ENCODE assay signal across 16 mouse cellular contexts in the genomic region with DNA sequence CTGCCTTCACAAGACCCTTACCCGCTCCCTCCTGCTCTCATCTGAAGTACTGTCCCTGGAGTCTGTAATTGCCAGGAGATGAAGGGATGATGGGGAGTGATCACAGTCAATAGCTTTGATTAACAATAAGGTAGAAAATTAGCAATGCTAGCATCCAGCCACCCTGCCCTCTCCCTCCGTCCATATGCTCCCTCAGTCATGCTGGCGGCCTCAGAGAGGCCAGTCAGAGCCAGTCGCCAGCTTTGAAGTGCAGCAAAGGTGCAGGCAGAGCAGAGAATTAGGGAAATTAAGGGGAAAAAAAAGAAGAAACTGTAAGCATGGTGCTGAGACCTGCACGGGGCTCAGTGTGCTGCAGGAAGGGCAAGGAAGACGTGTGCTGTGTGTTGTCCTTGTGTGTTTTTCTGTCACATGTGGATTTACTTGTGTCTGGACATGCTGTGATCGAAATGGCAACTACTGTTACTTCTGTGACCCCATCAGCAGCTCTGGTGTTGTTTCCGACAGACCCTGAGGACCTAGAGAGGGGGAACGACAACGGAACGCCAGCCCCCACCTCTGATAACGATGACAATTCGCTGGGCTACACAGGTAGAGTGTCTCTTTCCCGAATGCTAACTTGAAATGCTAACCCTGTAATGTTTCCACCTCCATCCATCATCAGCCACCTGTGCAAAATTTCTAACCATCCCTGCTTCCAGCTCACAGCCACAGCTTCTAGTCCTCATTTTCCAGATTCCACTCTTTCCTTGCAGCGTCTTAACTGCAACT.
DNase-seq lines count a peak whose midpoint lies in the region; ATAC-seq and TF ChIP-seq lines count a peak whose summit lies in the region.
"Had no signal": no experiment of that assay in that cellular context is flagged by ENCODE, and none has a peak within 500 bp of the region (broad histone marks: within the 10 kb centered on the region; RNA-seq: fewer than 3 reads in every experiment).

No protein-coding gene starts in this region.

- DNase-seq in forebrain, embryonic 10.5 days (ENCODE audit: extremely low spot score, low spot score), result no peak
- DNase-seq in forebrain, postnatal 0 days, result no peak
- no peak for DNase-seq in neural tube, embryonic 11.5 days (ENCODE audit: low spot score)
- DNase-seq in neural tube, embryonic 10.5 days (ENCODE audit: extremely low spot score, low spot score), result no peak
- DNase-seq in ovary, postnatal 10 days (ENCODE audit: low spot score), result no peak
- DNase-seq in adrenal gland, postnatal 4 days (ENCODE audit: low spot score in 2 of 2), result no peak
- no peak for DNase-seq in adipocyte (ENCODE audit: low spot score)
- DNase-seq: cerebellum, adult 9-11 months; gastrocnemius, adult 2 months; kidney, adult 18-20 months; kidney, postnatal 4 days; lung, adult 18-20 months; thymus, postnatal 36 days had no signal

- H3K4me2 ChIP-seq in forebrain, postnatal 0 days (ENCODE audit: low read depth), result no peak overlapping the region
- peak overlapping the region; percentile 19; the same call in 1 of the 2 replicates for H3K4me2 ChIP-seq in neural tube, embryonic 11.5 days (ENCODE audit: low read depth)
- H3K4me2 ChIP-seq in midbrain, embryonic 12.5 days (replicated peaks), result peak overlapping the region; percentile 36

- H3K9ac ChIP-seq in forebrain, postnatal 0 days, result no peak overlapping the region
- peak overlapping the region; percentile 18; the same call in 1 of the 2 replicates for H3K9ac ChIP-seq in neural tube, embryonic 11.5 days (ENCODE audit: low read length)
- H3K9ac ChIP-seq in midbrain, embryonic 12.5 days (replicated peaks), result peak overlapping the region; percentile 37

- no peaks in the 10 kb centered on the region for H3K9me3 ChIP-seq in forebrain, embryonic 10.5 days
- no peaks in the 10 kb centered on the region for H3K9me3 ChIP-seq in forebrain, postnatal 0 days (ENCODE audit: low read length)
- H3K9me3 ChIP-seq in neural tube, embryonic 11.5 days (ENCODE audit: control insufficient read depth, low read length), result no peaks in the 10 kb centered on the region
- no peaks in the 10 kb centered on the region for H3K9me3 ChIP-seq in midbrain, embryonic 12.5 days

- no peak for TF ChIP-seq CTCF in forebrain, postnatal 0 days (IDR thresholded peaks at IDR 0.05; ENCODE audit: low read depth)

- H3K4me3 ChIP-seq in forebrain, embryonic 10.5 days, result no peak overlapping the region
- no peak overlapping the region for H3K4me3 ChIP-seq in forebrain, postnatal 0 days (ENCODE audit: low read depth, low read length)
- peak overlapping the region; percentile 21 for H3K4me3 ChIP-seq in neural tube, embryonic 11.5 days (ENCODE audit: low read depth, low read length)
- peak overlapping the region; percentile 25 for H3K4me3 ChIP-seq in midbrain, embryonic 12.5 days
- H3K4me3 ChIP-seq: gastrocnemius, adult 2 months had no signal

- ATAC-seq in forebrain, postnatal 0 days, result no peak
- no peak for ATAC-seq in neural tube, embryonic 11.5 days (ENCODE audit: insufficient read depth, low FRiP score, low TSS enrichment)
- ATAC-seq in midbrain, embryonic 12.5 days (ENCODE audit: low FRiP score, low read depth), result peak; percentile 34

- peaks cover 40% of the 10 kb centered on the region for H3K27me3 ChIP-seq in forebrain, embryonic 10.5 days (ENCODE audit: poor library complexity, severe bottlenecking)
- no peaks in the 10 kb centered on the region for H3K27me3 ChIP-seq in forebrain, postnatal 0 days (ENCODE audit: insufficient read depth, low read length)
- no peaks in the 10 kb centered on the region for H3K27me3 ChIP-seq in neural tube, embryonic 11.5 days (ENCODE audit: control insufficient read depth, insufficient read depth, low read length)
- H3K27me3 ChIP-seq in midbrain, embryonic 12.5 days, result no peaks in the 10 kb centered on the region; the same call in 1 of the 2 replicates
- H3K27me3 ChIP-seq: CH12.LX had no signal

- 26% methylated on average over 15 of the region's 15 CpGs for WGBS in forebrain, embryonic 10.5 days
- 30% methylated on average over 15 of the region's 15 CpGs for WGBS in forebrain, postnatal 0 days
- 27% methylated on average over 15 of the region's 15 CpGs for WGBS in neural tube, embryonic 11.5 days
- 28% methylated on average over 15 of the region's 15 CpGs for WGBS in midbrain, embryonic 12.5 days

- H3K4me1 ChIP-seq in forebrain, embryonic 10.5 days, result peaks cover 22% of the 10 kb centered on the region
- no peaks in the 10 kb centered on the region for H3K4me1 ChIP-seq in forebrain, postnatal 0 days (ENCODE audit: insufficient read depth)
- H3K4me1 ChIP-seq in neural tube, embryonic 11.5 days (ENCODE audit: control insufficient read depth, insufficient read depth, low read length), result peaks cover 8% of the 10 kb centered on the region; the same call in 1 of the 2 replicates
- peaks cover 13% of the 10 kb centered on the region for H3K4me1 ChIP-seq in midbrain, embryonic 12.5 days

- peak overlapping the region; percentile 25; the same call in 1 of the 2 replicates for H3K27ac ChIP-seq in forebrain, embryonic 10.5 days
- no peak overlapping the region for H3K27ac ChIP-seq in forebrain, postnatal 0 days (ENCODE audit: low read depth, low read length)
- H3K27ac ChIP-seq in neural tube, embryonic 11.5 days (ENCODE audit: low read depth, low read length), result peak overlapping the region; percentile 34
- peak overlapping the region; percentile 71 for H3K27ac ChIP-seq in midbrain, embryonic 12.5 days (replicated peaks)
- H3K27ac ChIP-seq: gastrocnemius, adult 2 months; macrophage had no signal

- no peaks in the 10 kb centered on the region for H3K36me3 ChIP-seq in forebrain, embryonic 10.5 days (replicated peaks)
- H3K36me3 ChIP-seq in forebrain, postnatal 0 days (ENCODE audit: insufficient read depth), result no peaks in the 10 kb centered on the region
- no peaks in the 10 kb centered on the region for H3K36me3 ChIP-seq in neural tube, embryonic 11.5 days (ENCODE audit: control insufficient read depth, insufficient read depth, low read length)
- H3K36me3 ChIP-seq in midbrain, embryonic 12.5 days, result no peaks in the 10 kb centered on the region

Comparison
In these comparisons a context has a peak if more than half of its experiments do, and no peak if none do; other contexts are left out.
1. H3K4me3 ChIP-seq: peak in neural tube, embryonic 11.5 days (single experiment) and midbrain, embryonic 12.5 days (single experiment); none in forebrain, embryonic 10.5 days (single experiment) and forebrain, postnatal 0 days (single experiment).